Mouse (Mus musculus): Measurements from ENCODE around the gene S100a11.
"Not testable (repeated sequence)": the region's sequence is repeated elsewhere in the genome, so short reads cannot be mapped to it uniquely, and the experiment has no call there.

S100a11 gene

DNA sequence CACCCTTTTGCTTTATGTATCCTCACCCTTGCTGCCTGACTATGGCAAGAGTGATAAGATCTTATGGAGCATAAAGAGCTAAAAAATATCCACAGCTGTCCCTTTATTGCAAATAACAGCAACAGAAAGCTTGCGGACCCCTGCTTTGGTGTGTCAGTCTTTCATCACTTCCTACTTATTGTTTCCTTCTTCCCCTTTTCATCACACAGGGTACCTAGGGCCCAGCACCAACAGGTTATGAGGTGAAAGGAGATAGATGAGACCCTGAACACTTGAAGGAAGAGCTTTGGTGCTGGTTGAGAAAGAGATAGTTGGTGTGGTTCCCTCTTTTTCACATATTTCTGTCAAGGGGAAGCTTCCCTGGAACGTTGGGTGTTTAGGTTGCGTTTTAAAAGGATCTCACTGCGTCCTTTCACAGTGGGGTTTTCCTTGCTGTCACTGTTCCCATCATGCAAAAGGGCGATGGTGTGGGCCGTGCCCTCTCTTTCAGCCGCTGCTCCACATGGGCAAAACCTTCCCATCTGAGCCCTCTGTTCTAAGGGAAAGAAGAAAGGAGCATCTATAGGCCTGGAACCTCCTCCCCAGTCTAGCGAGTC is 1.3 kb downstream of the S100a11 start:
- DNase-seq (ENCODE audit: low read depth, low spot score) = no peak

DNA sequence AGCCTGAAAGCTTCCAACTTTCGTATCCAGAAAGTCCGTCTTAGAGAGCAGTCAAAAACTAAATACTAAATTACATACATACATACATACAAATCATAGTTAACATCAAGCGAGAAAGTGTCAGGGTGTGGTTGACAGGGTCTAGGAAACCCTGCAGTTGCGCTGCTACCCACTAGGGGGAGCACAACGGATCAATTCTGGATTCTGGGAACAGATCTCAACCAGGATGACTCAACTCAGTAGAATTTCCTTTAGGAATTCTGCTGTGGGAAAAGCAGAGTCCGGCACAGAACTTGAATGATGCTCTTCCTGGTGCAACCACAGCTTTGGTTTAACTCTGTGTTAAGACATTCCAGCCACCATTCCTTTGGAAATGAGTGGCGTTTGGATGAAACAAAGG is 2.3 kb downstream of the S100a11 start:
- no peak for DNase-seq (ENCODE audit: low read depth, low spot score)

DNA sequence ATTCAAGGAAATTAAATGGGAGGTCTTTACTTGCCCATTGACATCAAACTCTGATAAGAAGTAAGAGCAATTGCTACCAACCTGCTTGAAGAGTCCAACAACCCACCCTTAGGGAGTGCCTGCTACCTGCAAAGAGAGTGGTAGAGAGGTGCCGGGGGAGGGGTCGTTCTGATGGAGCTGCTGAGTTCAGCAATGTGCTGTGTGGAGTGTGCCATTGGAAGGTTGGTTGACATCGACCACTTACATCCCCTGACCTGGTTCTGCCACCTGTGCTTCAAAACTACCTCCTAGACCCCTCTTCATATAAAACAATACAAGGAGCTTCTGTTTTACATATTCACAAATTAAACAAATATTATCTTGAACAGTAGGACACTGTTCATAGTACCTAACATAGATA is 7.0 kb downstream of the S100a11 start:
- DNase-seq (ENCODE audit: low read depth, low spot score) = no peak

DNA sequence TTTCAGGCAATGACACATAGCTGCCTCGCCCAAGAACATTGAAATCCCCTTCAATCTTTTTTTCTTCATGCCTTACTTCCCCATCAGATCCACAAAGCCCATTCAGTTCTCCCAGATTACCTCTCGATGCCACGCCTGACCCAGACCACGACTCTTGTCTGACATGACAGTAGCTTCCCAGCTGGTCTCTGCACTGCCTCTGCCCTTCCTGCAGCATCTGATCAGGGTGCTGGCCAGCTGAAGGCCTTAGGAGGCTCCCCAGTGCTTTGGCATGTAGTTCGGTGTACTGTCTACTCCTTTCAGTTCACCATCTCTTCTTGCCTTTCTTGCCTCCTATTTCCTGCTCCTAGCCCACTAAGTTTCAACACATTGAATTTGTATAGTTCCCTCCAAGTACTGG is 8.5 kb downstream of the S100a11 start:
- no peak for DNase-seq (ENCODE audit: low read depth, low spot score)

DNA sequence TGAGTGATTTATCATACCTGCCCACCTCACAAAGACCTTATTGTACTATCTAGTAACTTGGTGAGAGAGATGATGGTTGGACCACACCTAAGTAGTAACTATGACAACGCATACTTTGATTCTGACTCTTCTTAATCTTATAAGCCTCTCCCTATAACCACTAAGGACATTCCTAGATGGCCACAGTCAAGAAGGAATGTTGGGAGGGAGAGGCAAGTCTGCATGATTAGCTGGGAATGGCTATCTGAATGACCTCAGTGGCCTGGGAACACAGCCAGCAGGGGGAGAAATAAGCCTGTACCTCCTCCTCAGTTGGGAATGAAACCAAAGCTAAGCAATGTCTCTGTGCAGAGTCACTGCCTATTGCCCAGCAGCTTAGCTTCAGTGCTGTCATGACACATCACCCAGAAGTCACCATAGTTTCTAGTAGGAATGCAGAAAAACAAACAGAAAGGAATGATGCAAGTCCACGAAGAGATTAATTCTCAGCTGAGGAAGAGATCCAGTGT is 16.8 kb downstream of the S100a11 start:
- DNase-seq (ENCODE audit: low read depth, low spot score) = no peak

DNA sequence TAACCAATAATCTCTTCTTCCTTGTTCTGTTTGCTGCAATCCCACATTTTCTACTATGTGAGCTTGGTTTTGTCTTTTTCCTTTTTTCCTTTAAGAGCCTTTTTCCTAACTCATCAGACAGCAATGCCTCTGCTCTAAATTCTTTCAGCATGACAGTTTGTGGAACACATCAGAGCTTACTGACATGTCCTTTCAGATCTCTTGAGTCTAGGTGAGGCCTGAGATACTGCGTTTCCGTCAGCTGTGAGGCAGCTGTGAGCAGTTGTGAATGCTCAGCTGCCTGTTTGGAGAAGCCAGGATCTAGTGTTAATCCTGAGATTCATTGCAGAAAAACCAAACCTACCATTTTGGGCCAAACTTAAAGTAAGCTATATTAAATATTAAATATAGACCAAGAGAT is 18.2 kb downstream of the S100a11 start:
- DNase-seq (ENCODE audit: low read depth, low spot score) = no peak

DNA sequence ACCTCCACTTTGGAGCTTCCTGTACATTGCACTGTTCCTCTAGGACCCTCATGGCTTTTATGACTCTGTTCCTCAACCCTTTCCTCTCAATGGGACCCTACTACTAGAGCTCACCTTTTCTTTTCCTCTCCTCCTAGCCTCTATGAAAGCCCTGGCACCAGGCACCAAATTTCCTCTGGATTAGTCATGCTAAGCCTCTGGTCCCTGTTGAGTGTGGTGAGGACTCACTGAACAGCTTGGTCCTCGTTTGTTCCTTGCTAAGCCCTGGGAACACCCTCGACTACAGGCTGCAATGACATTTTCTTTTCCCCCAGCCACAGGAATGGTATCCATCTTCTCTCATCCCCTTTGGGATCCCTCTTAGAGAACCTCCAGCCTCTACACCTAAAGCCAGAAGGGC is 21.2 kb downstream of the S100a11 start:
- no peak for DNase-seq (ENCODE audit: low read depth, low spot score)

DNA sequence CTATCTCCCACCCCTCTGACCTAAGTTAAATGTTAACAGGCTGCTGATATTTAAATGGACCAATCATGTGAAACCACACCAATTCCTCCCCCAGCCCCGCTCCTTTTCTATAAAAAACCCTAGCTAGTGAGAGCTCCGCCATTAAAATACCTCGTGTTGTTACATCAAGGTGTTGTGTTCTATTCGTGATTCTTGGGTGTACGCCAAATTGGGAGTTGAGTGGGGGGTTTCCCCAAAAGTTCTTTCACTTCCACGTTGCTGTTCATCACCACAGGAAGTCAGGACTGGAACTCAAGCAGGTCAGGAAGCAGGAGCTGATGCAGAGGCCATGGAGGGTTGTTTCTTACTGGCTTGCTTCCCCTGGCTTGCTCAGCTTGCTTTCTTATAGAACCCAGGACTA is 23.9 kb downstream of the S100a11 start:
- not testable (repeated sequence) for DNase-seq (ENCODE audit: low read depth, low spot score)

DNA sequence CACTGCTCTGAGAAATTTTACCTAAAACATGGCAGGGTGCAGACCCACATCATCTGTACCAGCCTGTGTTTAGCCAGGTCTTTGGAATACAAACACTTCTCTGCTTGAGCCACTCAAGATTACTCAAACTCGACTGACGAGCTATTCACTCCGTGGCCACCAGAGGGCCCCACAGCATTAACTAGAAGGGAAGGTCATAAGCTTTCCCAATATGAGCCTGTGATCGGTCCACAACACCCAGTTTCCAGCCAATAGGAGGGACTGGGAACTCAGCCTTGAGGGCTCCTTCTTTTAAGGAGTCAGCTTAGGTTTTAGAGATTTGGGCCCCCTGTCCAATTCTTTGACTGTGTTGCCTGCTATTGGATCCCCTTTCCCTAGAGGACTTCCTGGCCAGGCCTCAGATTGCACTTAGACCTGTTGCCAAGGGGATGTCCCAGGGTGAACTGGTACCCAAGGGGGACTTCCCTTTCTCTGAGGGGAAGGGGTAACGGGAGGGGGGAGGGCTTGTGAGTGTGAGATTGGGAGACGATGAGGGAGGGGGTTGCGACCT is 26.9 kb downstream of the S100a11 start:
- DNase-seq (ENCODE audit: low read depth, low spot score) = peak; percentile 19

DNA sequence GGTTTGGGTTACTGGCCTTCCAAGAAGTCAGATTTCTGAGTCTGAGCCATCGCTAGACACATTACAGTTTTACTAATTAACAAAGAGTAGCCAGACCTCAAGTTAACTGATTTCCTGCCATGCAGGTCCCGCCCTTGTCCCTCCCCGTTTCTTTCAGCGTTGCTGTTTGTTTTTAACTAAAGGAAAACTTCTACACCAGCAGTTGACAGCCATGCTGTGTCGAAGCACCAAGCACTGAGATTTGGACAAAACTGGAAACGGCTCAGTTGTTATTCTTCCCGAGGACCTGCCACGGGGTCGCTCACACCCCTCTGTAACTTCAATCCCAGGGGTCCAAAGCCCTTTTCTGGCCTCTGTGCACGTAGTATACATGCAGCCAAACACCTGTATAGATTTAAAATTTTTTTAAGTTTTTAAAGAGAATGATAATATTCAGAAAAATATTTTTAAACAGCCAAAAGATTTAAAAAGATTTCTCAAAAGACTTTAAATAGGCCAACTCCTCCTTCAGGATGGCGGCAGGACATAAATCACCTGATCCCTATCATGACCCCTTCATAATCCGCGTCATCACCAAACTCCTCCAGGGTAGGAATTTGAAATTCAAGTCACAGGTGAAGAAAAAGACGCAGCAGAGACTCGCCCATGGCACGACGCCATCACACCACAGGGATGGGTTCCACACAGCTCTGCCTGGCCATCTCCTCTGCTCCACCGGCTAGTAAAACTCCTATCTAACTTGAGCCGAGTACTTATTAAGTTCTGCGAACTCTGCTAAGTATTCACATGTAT is 27.7 kb downstream of the S100a11 start:
- no peak for DNase-seq (ENCODE audit: low read depth, low spot score)

DNA sequence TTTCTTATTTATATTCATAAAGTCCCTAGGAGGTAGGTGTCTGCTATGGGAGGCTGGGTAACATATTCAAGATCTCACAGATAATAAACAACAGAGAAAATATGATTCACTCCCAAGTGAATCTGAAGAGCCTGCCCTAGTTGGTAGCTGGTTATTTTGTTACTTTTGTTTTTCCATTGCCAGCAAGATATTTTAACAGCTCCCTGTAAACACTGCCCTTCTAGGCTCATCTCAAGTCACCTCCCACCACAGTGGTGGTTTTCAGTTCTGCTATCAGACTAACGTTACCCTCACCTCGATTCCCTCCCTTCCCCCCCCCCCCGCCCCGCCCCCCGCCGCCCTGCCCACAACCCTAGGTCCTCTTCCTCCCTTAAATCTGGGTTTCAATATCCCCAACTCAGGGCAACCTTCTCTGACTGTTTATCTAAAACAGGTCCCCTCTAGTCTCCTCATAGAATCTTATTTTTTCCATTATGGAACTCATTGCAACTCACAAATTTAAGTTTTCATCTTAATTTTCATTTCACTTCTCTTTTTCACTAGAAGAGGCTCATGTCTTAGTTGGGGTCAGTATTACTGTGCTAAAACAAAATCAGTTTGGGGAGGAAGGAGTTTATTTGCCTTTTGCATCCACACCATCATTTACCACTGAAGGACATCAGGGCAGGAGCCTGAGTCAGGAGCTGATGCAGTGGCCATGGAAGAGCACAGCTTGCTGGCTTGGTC is 28.4 kb downstream of the S100a11 start:
- no peak for DNase-seq (ENCODE audit: low read depth, low spot score)

DNA sequence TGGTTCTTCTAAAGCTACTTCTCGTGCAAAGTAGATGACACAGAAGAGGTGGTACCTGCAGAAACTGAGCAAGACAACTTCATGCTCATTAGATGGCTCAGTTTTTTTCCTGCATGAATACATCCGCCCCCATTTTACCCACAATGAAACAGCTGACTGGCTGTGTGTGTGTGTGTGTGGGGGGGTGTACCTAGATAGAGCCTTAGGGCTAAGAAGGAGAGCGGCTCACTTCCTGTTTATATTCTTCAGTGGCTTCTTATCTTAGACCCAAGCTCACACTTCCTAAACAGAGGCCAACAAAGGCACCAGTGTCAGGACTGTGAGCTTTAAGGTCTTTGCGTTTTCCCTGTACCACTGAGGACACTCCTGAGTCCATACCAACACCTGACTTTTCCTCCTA is 29.7 kb downstream of the S100a11 start:
- no peak for DNase-seq (ENCODE audit: low read depth, low spot score)

DNA sequence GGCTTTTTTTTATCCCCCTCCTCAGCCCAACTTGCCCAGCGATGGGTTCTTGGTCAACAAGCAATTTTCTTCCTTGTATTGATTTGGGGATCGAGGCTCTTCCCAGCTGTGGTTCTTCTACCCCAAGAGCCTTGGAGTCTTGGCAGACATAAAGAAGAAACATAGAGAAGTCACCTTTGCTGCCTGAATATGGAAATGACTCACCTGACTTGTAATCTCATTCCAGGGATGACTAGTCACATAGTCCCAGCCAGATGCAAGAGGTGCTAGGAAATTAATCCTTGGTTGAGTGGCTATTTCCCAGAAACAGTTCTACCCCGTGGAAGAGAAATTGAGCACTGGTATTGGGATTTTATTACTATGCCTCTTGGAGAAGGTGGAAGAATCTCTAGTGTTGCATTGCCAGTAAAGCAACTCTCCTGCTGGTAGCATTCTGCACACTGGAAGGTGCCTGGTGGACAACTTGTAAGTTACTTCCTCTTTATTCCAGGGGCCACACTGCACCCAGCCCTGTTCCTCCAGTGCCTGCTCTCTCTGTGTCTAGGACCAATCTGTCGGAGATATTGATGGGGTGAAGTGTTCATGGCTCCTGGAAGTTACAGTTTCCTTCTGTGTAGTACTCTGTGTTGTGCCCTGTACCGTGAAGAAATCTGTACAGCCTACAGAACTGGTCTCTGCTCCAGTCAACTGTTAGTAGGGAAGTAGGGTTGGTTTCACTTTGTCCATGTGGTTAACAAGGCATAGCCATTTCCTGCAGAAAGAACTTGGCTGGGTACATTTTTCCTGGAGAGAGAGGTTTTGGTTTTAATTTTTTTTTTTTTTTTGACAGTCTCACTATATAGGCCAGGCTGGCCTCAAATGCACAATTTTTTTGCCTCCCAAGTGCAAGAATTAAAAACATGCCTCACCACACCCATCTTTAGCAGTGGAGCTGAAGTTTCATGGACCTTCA is 31.9 kb downstream of the S100a11 start:
- DNase-seq (ENCODE audit: low read depth, low spot score) = no peak

DNA sequence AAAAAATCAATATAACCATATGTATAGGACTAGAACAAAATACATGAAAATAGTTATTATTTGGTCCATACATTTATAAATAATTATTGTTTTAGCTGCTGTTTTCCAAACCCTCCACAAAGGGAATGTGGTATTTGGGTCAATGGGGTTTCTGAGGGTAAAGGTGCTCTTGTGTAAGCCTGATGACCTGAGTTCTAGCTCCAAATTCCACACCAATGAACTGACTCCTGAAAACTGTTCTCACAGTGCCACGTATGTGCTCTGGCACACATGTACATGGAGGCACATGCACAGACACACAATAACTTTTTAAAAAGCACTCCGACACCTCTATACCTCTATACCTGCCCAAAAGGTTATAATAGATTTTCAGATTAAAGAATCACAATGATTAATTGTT is 33.0 kb downstream of the S100a11 start:
- DNase-seq (ENCODE audit: low read depth, low spot score) = no peak

DNA sequence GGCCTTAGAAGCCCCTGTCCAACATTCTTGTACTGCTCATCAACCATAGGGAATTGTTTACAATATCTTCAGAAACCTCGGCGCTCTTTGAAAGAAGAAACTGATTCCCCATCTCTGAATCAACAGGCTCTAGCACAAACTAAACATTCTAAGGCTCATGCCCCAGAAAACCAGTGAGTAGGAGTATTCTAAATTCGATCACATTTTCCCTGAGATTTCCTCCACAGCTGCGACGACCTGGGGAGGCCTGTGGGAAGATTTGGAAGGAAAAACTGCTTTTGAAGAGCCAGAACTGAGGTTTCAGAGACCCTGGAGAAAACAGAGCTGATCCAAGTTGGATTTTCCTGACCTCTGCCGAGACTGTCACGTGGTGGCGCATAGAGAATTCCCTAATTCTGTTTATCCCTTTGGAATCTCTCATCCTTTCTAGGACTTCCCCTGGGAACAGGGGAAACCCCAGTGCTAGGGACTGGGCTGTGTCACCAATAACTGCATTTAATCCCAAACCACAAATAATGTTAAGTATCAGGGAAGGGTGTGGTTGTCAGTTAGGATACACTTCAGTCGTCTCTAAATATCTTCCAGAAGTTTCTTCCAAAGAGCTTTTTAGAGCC is 33.6 kb downstream of the S100a11 start:
- DNase-seq (ENCODE audit: low read depth, low spot score) = no peak

DNA sequence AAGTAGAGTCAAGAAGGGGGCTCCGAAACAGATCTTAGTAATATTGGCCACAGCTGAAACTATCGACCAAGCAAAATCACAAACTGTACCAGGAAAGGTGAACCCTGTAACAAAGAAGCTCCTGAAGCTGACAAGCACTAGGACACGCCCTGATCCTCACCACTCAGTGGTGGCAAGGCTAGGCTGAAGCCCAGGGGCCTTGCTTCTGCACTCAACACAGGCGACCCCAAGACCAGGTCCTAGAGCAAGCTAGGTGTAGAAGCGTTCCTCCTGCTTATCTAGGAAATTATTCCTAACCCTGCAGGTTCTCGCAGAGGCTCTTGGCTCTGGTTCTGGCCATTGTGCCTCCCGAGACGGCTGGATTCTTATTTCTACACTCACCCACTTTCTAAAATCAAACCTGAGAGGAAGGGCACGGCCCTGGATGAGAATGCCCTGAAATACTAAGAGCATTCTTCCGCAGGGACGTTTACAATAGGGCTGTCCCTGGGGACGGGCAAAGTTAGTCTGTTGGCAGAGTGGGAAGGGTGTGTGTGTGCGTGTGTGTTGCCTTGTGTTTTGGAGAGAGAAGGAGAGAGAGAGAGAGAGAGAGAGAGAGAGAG is 34.2 kb downstream of the S100a11 start:
- DNase-seq (ENCODE audit: low read depth, low spot score) = no peak

DNA sequence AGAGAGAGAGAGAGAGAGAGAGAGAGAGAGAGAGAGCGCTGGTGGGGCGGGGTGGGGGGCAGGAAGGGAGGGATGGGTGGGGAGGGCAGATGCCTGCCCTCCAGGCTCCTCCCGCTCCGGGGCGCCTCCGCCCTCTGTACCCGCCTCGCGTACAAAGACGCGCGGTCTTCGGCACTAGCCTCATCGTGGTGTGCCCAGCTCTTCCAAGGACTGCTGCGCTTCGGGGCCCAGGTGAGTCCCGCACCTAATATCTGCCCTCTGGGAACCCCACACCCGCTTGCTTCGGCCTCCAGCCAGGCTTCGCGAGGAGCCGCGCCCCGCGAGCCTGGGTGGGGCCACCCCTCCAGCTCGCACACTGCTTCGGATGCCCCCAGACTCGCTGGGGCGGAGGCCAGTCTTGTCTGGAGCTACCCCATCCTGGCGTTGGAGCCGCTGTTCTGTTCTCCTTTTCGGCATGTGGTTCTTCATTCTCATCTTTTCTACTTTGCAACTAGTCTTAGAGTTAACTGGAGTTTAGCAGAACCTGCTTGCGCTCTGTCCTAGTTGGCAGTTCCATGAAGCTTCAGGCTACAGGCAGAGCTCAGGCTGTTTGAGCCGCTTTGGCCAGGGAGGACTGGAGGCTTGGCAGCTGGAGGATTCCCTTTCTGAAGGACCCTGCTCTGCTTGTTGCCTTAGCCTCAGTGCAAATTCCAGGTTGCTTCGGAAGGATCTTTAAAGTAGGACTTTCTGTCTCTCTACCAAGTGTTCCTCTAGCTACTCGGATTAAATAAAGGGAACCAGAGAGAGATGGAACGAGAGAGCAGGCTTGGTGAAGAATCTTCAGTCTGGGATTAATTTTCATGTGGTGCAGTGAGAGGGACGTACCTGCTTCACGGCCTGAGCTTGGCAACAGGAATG is 34.9 kb downstream of the S100a11 start, which contains the start of gene S100a10:
TSS of gene S100a10 (plus strand) at position 100 of the 897 bp plus-strand sequence.
- DNase-seq (ENCODE audit: low read depth, low spot score) = no peak

DNA sequence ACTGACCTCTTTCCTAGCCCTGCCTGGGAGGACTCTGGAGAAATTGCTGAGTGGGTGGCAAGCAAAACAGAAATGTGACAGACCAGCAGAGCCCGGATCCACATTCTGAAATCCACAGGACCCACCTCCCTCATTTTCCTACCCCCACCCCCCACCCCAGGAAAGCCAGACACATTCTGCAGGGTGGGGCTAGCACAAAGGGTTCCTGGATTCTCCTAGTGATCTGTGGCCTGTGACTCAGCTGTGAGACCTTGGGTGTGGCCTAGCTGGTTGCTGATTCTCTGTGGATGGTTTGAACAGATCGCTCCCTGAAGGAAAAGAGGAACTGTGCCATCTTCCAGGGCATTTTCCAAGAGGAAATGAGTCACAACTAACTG is 35.6 kb downstream of the S100a11 start:
- no peak for DNase-seq (ENCODE audit: low read depth, low spot score)

DNA sequence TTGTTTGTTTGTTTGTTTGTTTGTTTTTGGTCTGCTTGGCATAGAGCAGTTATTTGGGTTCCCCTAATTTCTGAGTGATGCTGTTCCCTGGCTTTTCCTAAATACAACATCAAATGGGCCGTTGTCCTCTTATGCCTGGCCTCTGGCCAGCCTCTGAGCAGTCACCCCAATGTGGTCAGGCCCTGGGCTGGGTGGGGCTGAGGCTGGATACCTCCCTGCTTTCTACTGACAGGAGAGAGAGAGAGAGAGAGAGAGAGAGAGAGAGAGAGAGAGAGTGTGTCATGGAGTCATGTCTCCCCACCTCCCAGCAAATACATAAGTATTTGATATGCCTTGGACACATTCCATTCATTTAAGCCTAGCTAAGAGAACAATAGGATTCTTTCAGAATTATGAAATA is 36.3 kb downstream of the S100a11 start:
- DNase-seq (ENCODE audit: low read depth, low spot score) = no peak

Measured in c-Kit-negative CD71-positive TER-119-positive erythroid progenitor cells, embryonic 14.5 days (primary cell).